Mouse (Mus musculus): ENCODE measurements around the gene Mup12.
"Not testable (repeated sequence)": the region's sequence is repeated elsewhere in the genome, so short reads cannot be mapped to it uniquely, and the experiment has no call there.

DNA sequence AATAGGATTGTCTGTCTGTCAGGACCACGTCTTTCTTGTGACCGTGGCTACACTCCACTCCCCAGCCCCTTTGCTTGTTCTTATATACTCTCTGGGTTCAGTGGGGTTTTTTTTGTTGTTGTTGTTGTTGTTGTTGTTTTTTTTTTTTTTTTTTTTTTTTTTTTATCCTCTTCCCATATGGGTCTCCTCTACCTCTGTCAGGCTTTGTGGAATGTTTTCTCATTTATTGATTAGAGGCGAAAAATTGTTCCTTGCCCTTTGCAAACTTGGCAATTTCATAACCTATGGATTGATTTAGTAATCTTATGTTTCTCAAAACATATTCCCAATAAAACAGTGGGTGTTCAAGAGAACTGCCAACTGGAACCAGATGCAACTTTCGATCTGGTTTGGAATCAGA, at the start of gene Mup12:
- not testable (repeated sequence) for TF ChIP-seq MAFK (IDR thresholded peaks at IDR 0.05; ENCODE audit: insufficient read depth, low read depth, low read length); HCFC1 (IDR thresholded peaks at IDR 0.05; ENCODE audit: borderline replicate concordance, insufficient read depth, low read length); CHD2 (IDR thresholded peaks at IDR 0.05; ENCODE audit: low read depth, low read length); ZNF384 (IDR thresholded peaks at IDR 0.05; ENCODE audit: low read depth, low read length); ZC3H11A (IDR thresholded peaks at IDR 0.05; ENCODE audit: borderline replicate concordance, low read depth, low read length)
